Mouse (Mus musculus) liver, postnatal 0 days (tissue): ENCODE measurements around the gene Appbp2.

Source experiments
- CTCF ChIP-seq: sonication (generic); IDR thresholded peaks from 2 replicates; pipeline ENCODE4 v1.5.1; 2016; ENCODE audit warnings: antibody characterized with exemption, low read depth
- EP300 ChIP-seq: IDR thresholded peaks from 2 replicates; pipeline ENCODE4 v1.6.1; 2016; ENCODE audit warnings: antibody characterized with exemption, low read depth, mild to moderate bottlenecking

- no peak for TF ChIP-seq EP300
- TF ChIP-seq CTCF, result no peak
Measured at GRCm38 (mm10) chr11:85184839-85185238, 50.1 kb downstream of the Appbp2 start.
